Mouse (Mus musculus) monocyte, adult 59 days (primary cell): ENCODE results near the gene Vmn1r208. TPM values are rescaled to one million over a fixed set of nuclear protein-coding genes. Genes with fewer than 3 reads are reported as not detected.

Experiments
- total RNA-seq, 2 experiments: library from RNA; stranded (reverse); gene quantifications; one replicate each; pipeline ENCODE4 v1.2.4; 2023

Vmn1r208 gene
- not detected for total RNA-seq

DNA sequence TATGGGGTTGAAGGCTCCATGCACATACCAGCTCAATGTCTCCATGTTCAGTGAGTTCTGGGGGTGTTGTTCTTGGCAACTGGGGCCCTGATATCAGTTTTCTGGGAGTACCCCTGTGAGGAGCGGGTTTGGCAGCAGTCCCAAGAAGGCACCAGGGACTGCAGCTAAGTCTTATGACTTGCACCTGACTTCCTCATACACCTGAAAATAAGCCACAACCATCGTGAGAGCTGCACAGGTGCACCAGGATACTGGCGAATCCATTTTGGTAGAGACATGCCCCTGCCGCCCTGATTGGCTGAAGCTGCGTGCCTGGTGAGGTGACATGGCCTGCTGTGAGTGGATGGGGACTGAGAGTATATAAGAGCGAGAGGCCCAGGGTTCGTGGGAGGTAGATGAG is at the start of gene Vmn1r208:
Gene Vmn1r208 (minus strand): TSS at position 101 of the 400 bp plus-strand sequence.

DNA sequence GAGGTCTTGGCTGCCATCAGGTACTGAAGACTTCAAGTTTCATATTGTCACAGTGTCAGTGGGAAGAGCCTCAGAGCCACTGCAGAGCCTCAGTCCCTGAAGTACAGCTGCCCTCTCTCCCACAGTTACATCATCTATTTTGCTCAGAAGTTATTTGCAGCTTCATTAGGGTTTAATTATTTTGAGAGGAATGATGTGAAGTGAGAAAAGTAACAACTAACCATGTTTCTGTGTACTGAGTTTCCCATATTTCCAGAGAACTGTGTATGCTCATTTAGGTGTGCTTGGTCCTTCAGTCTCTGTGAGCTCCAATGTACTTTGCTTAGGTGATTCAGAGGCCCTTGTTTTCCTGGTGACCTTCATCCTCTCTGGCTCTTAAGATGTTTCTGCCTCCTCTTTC is 32.4 kb upstream of the Vmn1r208 start, which contains the start of gene Vmn1r209:
Gene Vmn1r209 (minus strand): TSS at position 101 of the 400 bp plus-strand sequence.

DNA sequence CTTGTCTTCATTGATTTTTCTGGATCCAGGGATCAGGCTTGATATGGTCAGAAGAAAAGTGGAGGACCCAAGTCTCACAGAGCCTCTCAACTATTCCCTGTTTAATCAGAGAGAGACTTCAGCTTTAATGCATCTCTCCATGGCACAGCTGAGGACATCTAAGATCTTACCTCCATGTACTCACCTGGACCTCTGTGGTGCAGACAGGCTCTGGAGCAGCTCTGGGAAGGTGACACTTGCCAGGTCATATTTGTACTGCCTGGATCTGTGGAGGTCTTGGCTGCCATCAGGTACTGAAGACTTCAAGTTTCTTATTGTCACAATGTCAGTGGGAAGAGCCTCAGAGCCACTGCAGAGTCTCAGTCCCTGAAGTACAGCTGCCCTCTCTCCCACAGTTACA is 47.7 kb downstream of the Vmn1r208 start, which contains the start of gene Vmn1r207-ps:
Gene Vmn1r207-ps (minus strand): TSS at position 101 of the 400 bp plus-strand sequence.

Other genes with a start within 250 kb of the Vmn1r208 start
- not detected for gene Vmn1r204, start 224.2 kb downstream of the Vmn1r208 start, total RNA-seq
- gene Vmn1r205, start 184.4 kb downstream of the Vmn1r208 start, total RNA-seq, result not detected
- gene Vmn1r206, start 153.1 kb downstream of the Vmn1r208 start, total RNA-seq, result not detected
- under 1 TPM in 1 of 2 experiments, not detected in 1; 0.12 TPM for gene Vmn1r207-ps, start 47.8 kb downstream of the Vmn1r208 start, total RNA-seq
- under 1 TPM in 1 of 2 experiments, not detected in 1; 0.08 TPM for gene Vmn1r209, start 32.3 kb upstream of the Vmn1r208 start, total RNA-seq
- not detected for gene Vmn1r210, start 53.9 kb upstream of the Vmn1r208 start, total RNA-seq
- not detected for gene Vmn1r211, start 80.2 kb upstream of the Vmn1r208 start, total RNA-seq
- not detected for gene Vmn1r212, start 106.8 kb upstream of the Vmn1r208 start, total RNA-seq
- gene Vmn1r213, start 230.3 kb upstream of the Vmn1r208 start, total RNA-seq, result not detected